In the genomic region with DNA sequence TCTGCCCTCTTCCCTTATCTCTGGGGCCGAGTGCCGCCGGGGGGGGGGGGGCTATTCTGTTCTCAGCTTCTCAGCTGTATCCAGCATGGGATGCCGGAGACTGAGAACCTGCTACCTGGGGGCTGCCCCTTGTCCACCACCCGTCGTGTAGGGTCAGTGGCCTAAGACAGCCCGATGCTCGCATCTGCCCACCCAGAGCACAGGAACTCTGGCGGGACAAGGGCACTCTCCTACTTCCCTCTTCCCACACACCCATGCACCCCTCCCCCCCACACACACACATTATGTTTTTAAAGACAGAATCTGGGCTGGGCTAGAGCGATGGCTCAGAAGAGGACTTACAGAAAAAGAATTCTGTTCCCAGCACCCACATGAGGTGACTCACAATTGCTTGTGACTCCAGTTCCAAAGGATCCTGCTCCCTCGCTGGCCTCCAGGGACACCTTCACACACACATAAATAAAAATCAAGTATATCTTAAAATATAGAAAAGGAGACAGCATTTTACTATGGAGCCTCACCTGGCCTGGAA, we compare ENCODE assay signal across 15 mouse cellular contexts. TPM values are rescaled to one million over a fixed set of nuclear protein-coding genes. Genes with fewer than 3 reads are reported as not detected.
"Had no signal": no experiment of that assay in that cellular context is flagged by ENCODE, and none has a peak within 500 bp of the region (broad histone marks: within the 10 kb centered on the region; RNA-seq: fewer than 3 reads in every experiment).

No protein-coding gene starts in this region.

- H3K4me2 ChIP-seq: kidney, embryonic 15.5 days; limb, embryonic 15.5 days; liver, embryonic 12.5 days; lung, embryonic 15.5 days; midbrain, embryonic 15.5 days; neural tube, embryonic 13.5 days had no signal

- H3K36me3 ChIP-seq: kidney, embryonic 15.5 days; limb, embryonic 15.5 days; lung, embryonic 15.5 days; midbrain, embryonic 15.5 days; neural tube, embryonic 13.5 days had no signal

- H3K4me3 ChIP-seq: kidney, embryonic 15.5 days; limb, embryonic 15.5 days; liver, embryonic 12.5 days; lung, embryonic 15.5 days; midbrain, embryonic 15.5 days; neural tube, embryonic 13.5 days had no signal

- ATAC-seq: liver, embryonic 12.5 days; midbrain, embryonic 15.5 days had no signal

- H3K9ac ChIP-seq: kidney, embryonic 15.5 days; limb, embryonic 15.5 days; liver, embryonic 12.5 days; lung, embryonic 15.5 days; midbrain, embryonic 15.5 days; neural tube, embryonic 13.5 days had no signal

- H3K9me3 ChIP-seq: kidney, embryonic 15.5 days; limb, embryonic 15.5 days; liver, embryonic 12.5 days; lung, embryonic 15.5 days; midbrain, embryonic 15.5 days; neural tube, embryonic 13.5 days had no signal

- H3K27ac ChIP-seq: kidney, embryonic 15.5 days; limb, embryonic 15.5 days; liver, embryonic 12.5 days; midbrain, embryonic 15.5 days; neural tube, embryonic 13.5 days had no signal

- H3K27me3 ChIP-seq: kidney, embryonic 15.5 days; limb, embryonic 15.5 days; lung, embryonic 15.5 days; midbrain, embryonic 15.5 days; neural tube, embryonic 13.5 days had no signal

- DNase-seq: kidney, adult 2 months; kidney, postnatal 14 days; left cerebral cortex, postnatal 4 days; retina, postnatal 1 day; right cerebral cortex, postnatal 25 days had no signal

RNA-seq across cellular contexts. Expression of a gene that starts 8.5 kb away (rescaled TPM):
- total RNA-seq: megakaryocyte progenitor cell, adult 5-6 weeks; monocyte, adult 5-6 weeks had no signal

RNA-seq across cellular contexts. Expression of a gene that starts 41.1 kb away (rescaled TPM):
- total RNA-seq: megakaryocyte progenitor cell, adult 5-6 weeks; monocyte, adult 5-6 weeks had no signal
- polyA plus RNA-seq: liver, embryonic 16.5 days; thymus, postnatal 0 days had no signal
